Mouse (Mus musculus): ENCODE results near the gene Kras. TPM values are rescaled to one million over a fixed set of nuclear protein-coding genes. Genes with fewer than 3 reads are reported as not detected.

The Kras gene
- total RNA-seq, 2 experiments from 2014 or later, result 79.5 to 85.3 TPM

DNA sequence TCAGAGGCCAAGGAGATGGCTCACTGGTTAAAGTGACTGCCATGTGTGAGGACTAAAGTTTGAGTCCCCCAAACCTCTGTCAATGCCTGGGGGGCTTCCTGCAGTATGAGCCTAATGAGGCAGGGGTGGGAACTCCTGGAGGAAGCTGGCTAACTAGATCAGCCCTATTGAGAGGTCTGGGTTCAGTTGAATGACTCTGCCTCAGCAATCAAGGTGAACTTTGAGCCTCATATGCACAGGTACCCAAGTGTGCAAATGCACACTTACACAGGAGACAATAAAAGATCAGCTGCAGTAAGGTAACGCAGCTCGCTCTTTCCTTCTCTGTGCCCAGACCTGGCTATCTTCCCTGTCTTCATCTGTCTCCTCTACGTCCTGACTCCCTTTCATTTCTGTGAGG is 57.0 kb downstream of the Kras start:
- no peak for DNase-seq (ENCODE audit: low spot score in 2 of 2)

- DNase-seq (ENCODE audit: low spot score in 2 of 2), result peak; percentile 28 to 52
Observed at GRCm38 (mm10) chr6:145187093-145188088, 62.6 kb downstream of the Kras start.

DNA sequence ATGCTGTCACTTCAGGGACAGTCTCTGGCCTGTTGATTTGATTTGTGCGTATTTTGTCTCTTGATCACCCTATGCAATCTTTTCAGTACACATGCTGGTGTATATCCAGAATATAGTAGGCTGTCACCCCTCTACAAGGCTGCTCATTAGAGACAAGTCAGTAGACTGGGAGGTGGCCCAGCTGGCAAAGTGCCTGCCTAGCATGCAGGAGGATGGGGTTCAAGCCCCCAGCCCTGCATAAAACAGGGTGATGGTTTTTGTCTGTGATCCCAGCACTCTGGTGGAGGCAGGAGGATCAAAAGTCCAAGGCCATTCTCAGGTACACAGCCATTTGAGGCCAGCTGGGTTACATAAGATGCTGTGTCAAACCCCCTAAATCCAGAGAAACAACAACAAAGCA is 63.9 kb downstream of the Kras start:
- DNase-seq (ENCODE audit: low spot score in 2 of 2), result no peak

- DNase-seq (ENCODE audit: low spot score in 2 of 2), result no peak
Observed at GRCm38 (mm10) chr6:145182044-145182443, 68.0 kb downstream of the Kras start.

- DNase-seq (ENCODE audit: low spot score in 2 of 2), result peak in 1 of 2 experiments; percentile 52
Observed at GRCm38 (mm10) chr6:145179665-145180064, 70.4 kb downstream of the Kras start.

- DNase-seq (ENCODE audit: low spot score in 2 of 2), result no peak
Observed at GRCm38 (mm10) chr6:145176474-145176873, 73.6 kb downstream of the Kras start.

- DNase-seq (ENCODE audit: low spot score in 2 of 2), result no peak
Observed at GRCm38 (mm10) chr6:145175571-145175981, 74.5 kb downstream of the Kras start.

GRCm38 (mm10) chr6:145173781-145174191 is 76.3 kb downstream of the Kras start:
- peak in 1 of 2 experiments; percentile 39 for DNase-seq (ENCODE audit: low spot score in 2 of 2)

GRCm38 (mm10) chr6:145171892-145172606 is 78.0 kb downstream of the Kras start:
- no peak for DNase-seq (ENCODE audit: low spot score in 2 of 2)

Other genes starting within 250 kb of the Kras start
- gene Bcat1, start 174.1 kb downstream of the Kras start, total RNA-seq (2021), result 10 to 100 TPM; 79.0 to 94.8 TPM
- 1 to 10 TPM; 1.9 to 3.8 TPM for gene Lrmp, start 134.6 kb downstream of the Kras start, total RNA-seq (2021)
- gene Casc1, start 39.2 kb downstream of the Kras start, total RNA-seq (2021), result 1 to 10 TPM; 1.0 to 1.3 TPM
- gene Etfrf1, start 39.1 kb downstream of the Kras start, total RNA-seq (2021), result 10 to 100 TPM; 23.0 to 24.8 TPM

Data from left cerebral cortex, adult 18-20 months (tissue).